Mouse (Mus musculus): ENCODE measurements around the gene Med20.

The Med20 gene

GRCm38 (mm10) chr17:47610849-47611660 lies at the start of gene Med20, which contains the start of the genes Bysl and Gm20517:
Gene Med20, plus strand, starts transcription at chr17:47611582.
Gene Bysl, minus strand, starts transcription at chr17:47611492.
Gene Gm20517, plus strand, starts transcription at chr17:47611589.
- peak; percentile 97 to 98 for DNase-seq

- no peak for DNase-seq
These were observed 48.5 kb upstream of the Med20 start for GRCm38 (mm10) chr17:47562875-47563274.

- no peak for DNase-seq
These were observed 46.8 kb upstream of the Med20 start for GRCm38 (mm10) chr17:47564612-47565011.

GRCm38 (mm10) chr17:47566133-47566532 lies 45.2 kb upstream of the Med20 start:
- DNase-seq: no peak

GRCm38 (mm10) chr17:47567271-47567670 lies 44.1 kb upstream of the Med20 start:
- no peak for DNase-seq

GRCm38 (mm10) chr17:47568389-47568788 lies 43.0 kb upstream of the Med20 start:
- no peak for DNase-seq

- no peak for DNase-seq
These were observed 42.3 kb upstream of the Med20 start for GRCm38 (mm10) chr17:47568951-47569527.

GRCm38 (mm10) chr17:47571621-47572020 lies 39.8 kb upstream of the Med20 start:
- no peak for DNase-seq

- no peak for DNase-seq
These were observed 38.9 kb upstream of the Med20 start for GRCm38 (mm10) chr17:47572436-47572835.

- DNase-seq: no peak
These were observed 37.4 kb upstream of the Med20 start for GRCm38 (mm10) chr17:47574028-47574427.

GRCm38 (mm10) chr17:47574830-47575229 lies 36.6 kb upstream of the Med20 start:
- DNase-seq: no peak

GRCm38 (mm10) chr17:47578655-47579054 lies 32.7 kb upstream of the Med20 start:
- no peak for DNase-seq

GRCm38 (mm10) chr17:47580962-47581361 lies 30.4 kb upstream of the Med20 start:
- DNase-seq: no peak

- DNase-seq: no peak
These were observed 22.9 kb upstream of the Med20 start for GRCm38 (mm10) chr17:47588517-47588916.

GRCm38 (mm10) chr17:47591073-47591472 lies 20.3 kb upstream of the Med20 start:
- no peak for DNase-seq

GRCm38 (mm10) chr17:47593215-47593853 lies 18.0 kb upstream of the Med20 start:
- DNase-seq: peak; percentile 95

GRCm38 (mm10) chr17:47593854-47594182 lies 17.6 kb upstream of the Med20 start:
- peak in 1 of 2 experiments; percentile 22 for DNase-seq

- DNase-seq: peak; percentile 42
These were observed 17.0 kb upstream of the Med20 start for GRCm38 (mm10) chr17:47594183-47594968.

GRCm38 (mm10) chr17:47594969-47595247 lies 16.5 kb upstream of the Med20 start:
- no peak for DNase-seq

- no peak for DNase-seq
These were observed 15.9 kb upstream of the Med20 start for GRCm38 (mm10) chr17:47595248-47596161.

- no peak for DNase-seq
These were observed 15.1 kb upstream of the Med20 start for GRCm38 (mm10) chr17:47596162-47596838.

- no peak for DNase-seq
These were observed 14.6 kb upstream of the Med20 start for GRCm38 (mm10) chr17:47596839-47597164.
